Mouse (Mus musculus) embryonic fibroblast, embryonic 13.5 days (primary cell): ENCODE results near the gene St6galnac5.

Experiments used
- CTCF ChIP-seq: IDR thresholded peaks from 2 replicates; pipeline ENCODE4 v1.5.1; 2011; ENCODE audit warnings: mild to moderate bottlenecking, control low read depth, low read length, moderate library complexity, borderline replicate concordance; ENCODE audit not compliant: insufficient read depth
- POLR2A ChIP-seq: IDR thresholded peaks from 2 replicates; pipeline ENCODE4 v1.6.1; 2011; ENCODE audit warnings: low read depth, mild to moderate bottlenecking, control low read depth, low read length, moderate library complexity

- TF ChIP-seq POLR2A (no peak), CTCF (no peak)
Measured at GRCm38 (mm10) chr3:152898906-152899305, 83.1 kb downstream of the St6galnac5 start.
